ENCODE assay signal across 13 mouse cellular contexts in genomic region chr19:21884385-21884784, GRCm38 (mm10).
DNase-seq lines count a peak whose midpoint lies in the region; ATAC-seq and TF ChIP-seq lines count a peak whose summit lies in the region.
"Had no signal": no experiment of that assay in that cellular context is flagged by ENCODE, and none has a peak within 500 bp of the region (broad histone marks: within the 10 kb centered on the region; RNA-seq: fewer than 3 reads in every experiment).

No protein-coding gene starts in this region.

- TF ChIP-seq CTCF in forebrain, postnatal 0 days (IDR thresholded peaks at IDR 0.05; ENCODE audit: low read depth): no peak

- H3K4me2 ChIP-seq in heart, embryonic 13.5 days: no peak overlapping the region
- no peak overlapping the region for H3K4me2 ChIP-seq in forebrain, postnatal 0 days (ENCODE audit: low read depth)
- H3K4me2 ChIP-seq: limb, embryonic 15.5 days had no signal

- no peaks in the 10 kb centered on the region for H3K36me3 ChIP-seq in heart, embryonic 13.5 days
- H3K36me3 ChIP-seq in forebrain, postnatal 0 days (ENCODE audit: insufficient read depth): no peaks in the 10 kb centered on the region
- H3K36me3 ChIP-seq: limb, embryonic 15.5 days had no signal

- 59% methylated on average over 4 of the region's 4 CpGs for WGBS in heart, embryonic 13.5 days
- 21% methylated on average over 4 of the region's 4 CpGs for WGBS in forebrain, postnatal 0 days

- no peak overlapping the region for H3K9ac ChIP-seq in heart, embryonic 13.5 days
- H3K9ac ChIP-seq in forebrain, postnatal 0 days: no peak overlapping the region
- H3K9ac ChIP-seq: limb, embryonic 15.5 days had no signal

- peaks cover 42% of the 10 kb centered on the region for H3K4me1 ChIP-seq in heart, embryonic 13.5 days
- H3K4me1 ChIP-seq in forebrain, postnatal 0 days (ENCODE audit: insufficient read depth): no peaks in the 10 kb centered on the region

- ATAC-seq in heart, embryonic 13.5 days (ENCODE audit: extremely low read depth, insufficient number of reproducible peaks, low FRiP score, low TSS enrichment): no peak
- ATAC-seq in cerebellum, adult (ENCODE audit: insufficient number of reproducible peaks, low FRiP score, low TSS enrichment): peak; percentile 52; the same call in 1 of the 2 replicates
- ATAC-seq in forebrain, postnatal 0 days: peak; percentile 67

- peak overlapping the region; percentile 68 for H3K27ac ChIP-seq in heart, embryonic 13.5 days (replicated peaks)
- no peak overlapping the region for H3K27ac ChIP-seq in forebrain, postnatal 0 days (ENCODE audit: low read depth, low read length)
- H3K27ac ChIP-seq: kidney, postnatal 0 days; limb, embryonic 15.5 days had no signal

- DNase-seq in heart, adult 18-20 months: no peak
- DNase-seq in Muller cell, postnatal 12 days (ENCODE audit: inconsistent ontology term): peak; percentile 37
- peak; percentile 48 for DNase-seq in forebrain, postnatal 0 days
- DNase-seq in spleen, adult 12 weeks (ENCODE audit: low spot score): no peak
- no peak for DNase-seq in adrenal gland, postnatal 14 days
- DNase-seq: embryo, embryonic 11 days; lung, postnatal 14 days; thymus, postnatal 14 days had no signal

- H3K27me3 ChIP-seq in heart, embryonic 13.5 days (replicated peaks): no peaks in the 10 kb centered on the region
- no peaks in the 10 kb centered on the region for H3K27me3 ChIP-seq in forebrain, postnatal 0 days (ENCODE audit: insufficient read depth, low read length)
- H3K27me3 ChIP-seq: CH12.LX; limb, embryonic 15.5 days had no signal

- H3K4me3 ChIP-seq in heart, embryonic 13.5 days: no peak overlapping the region
- H3K4me3 ChIP-seq in forebrain, postnatal 0 days (ENCODE audit: low read depth, low read length): no peak overlapping the region
- H3K4me3 ChIP-seq: limb, embryonic 15.5 days had no signal

- no peaks in the 10 kb centered on the region for H3K9me3 ChIP-seq in heart, embryonic 13.5 days
- no peaks in the 10 kb centered on the region for H3K9me3 ChIP-seq in forebrain, postnatal 0 days (ENCODE audit: low read length)
- H3K9me3 ChIP-seq: limb, embryonic 15.5 days had no signal

Comparison
In these comparisons a context has a peak if more than half of its experiments do, and no peak if none do; other contexts are left out.
1. DNase-seq: peak in Muller cell, postnatal 12 days (single experiment) and forebrain, postnatal 0 days (single experiment); none in heart, adult 18-20 months (0 of 2), spleen, adult 12 weeks (single experiment) and adrenal gland, postnatal 14 days (single experiment).